Mouse (Mus musculus) megakaryocyte-erythroid progenitor cell, adult 5-6 weeks (primary cell): ENCODE measurements around the gene Slco2a1. TPM values are rescaled to one million over a fixed set of nuclear protein-coding genes. Genes with fewer than 3 reads are reported as not detected.

Experiments
- ATAC-seq: replicated peaks from 2 replicates; pipeline ENCODE4 v1.8.0; 2016; ENCODE audit warnings: mild to moderate bottlenecking, inconsistent platforms; ENCODE audit not compliant: severe bottlenecking, poor library complexity, low FRiP score, low TSS enrichment
- total RNA-seq, 2 experiments: library from RNA; stranded (forward) in 1 of 2; stranded (reverse) in 1 of 2; fragments of 200-1000, 215-1000 nt in 1 of 2; fragments of >200 nt in 1 of 2; fragmentation: Nextera tagmentation in 1 of 2; gene quantifications; 2 replicates each; pipeline ENCODE4 v1.2.3; 2014 to 2017

The Slco2a1 gene
- total RNA-seq, 2 experiments from 2014 or later: not detected

GRCm38 (mm10) chr9:103072926-103073515 is 84.5 kb downstream of the Slco2a1 start:
- no peak for ATAC-seq

GRCm38 (mm10) chr9:103076836-103077531 is 88.5 kb downstream of the Slco2a1 start:
- ATAC-seq: no peak

DNA sequence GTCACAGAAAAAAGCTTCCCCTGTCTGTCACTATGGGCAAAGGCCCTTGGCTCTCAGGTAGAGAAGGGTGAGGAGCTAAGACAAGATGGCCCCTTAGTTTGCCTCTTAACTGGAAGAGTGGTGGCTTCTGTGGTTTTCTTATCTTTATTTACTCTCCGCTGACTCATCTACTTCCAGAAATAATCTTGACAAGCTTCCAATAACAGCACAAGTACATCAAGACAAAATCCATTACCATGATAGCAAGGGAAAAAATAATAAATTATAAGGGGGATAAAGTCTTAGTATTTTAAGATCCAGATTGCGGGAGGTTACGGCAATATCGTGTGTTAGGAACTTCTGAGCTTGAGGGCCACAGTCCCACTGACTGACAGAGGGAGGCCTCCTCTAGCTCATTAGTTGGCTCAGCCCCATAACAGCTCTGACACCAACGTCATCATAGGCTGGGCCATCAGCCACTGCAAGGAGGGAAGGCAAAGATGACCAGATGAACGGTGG is 89.7 kb downstream of the Slco2a1 start:
- ATAC-seq: peak; percentile 56; the same call in 1 of the 2 replicates

DNA sequence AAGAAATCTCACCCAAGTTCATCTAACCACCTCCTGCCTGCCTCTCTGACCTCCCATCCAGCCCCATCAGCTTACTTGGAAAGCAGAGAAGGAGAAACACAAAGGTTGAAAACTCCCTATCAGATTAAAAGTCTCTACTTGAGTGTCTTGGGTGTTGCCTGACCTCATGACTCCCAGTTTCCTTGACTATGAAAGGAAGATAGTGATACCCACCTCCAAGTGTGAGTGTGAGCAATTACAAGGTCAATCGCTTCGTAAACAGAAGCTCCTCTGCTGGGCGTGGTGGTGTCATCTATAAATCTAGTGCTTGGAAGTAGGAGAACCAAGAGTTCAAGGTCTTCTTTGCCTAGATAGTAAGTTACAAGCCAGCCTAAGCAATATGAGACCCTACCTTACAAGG is 91.7 kb downstream of the Slco2a1 start:
- no peak for ATAC-seq

DNA sequence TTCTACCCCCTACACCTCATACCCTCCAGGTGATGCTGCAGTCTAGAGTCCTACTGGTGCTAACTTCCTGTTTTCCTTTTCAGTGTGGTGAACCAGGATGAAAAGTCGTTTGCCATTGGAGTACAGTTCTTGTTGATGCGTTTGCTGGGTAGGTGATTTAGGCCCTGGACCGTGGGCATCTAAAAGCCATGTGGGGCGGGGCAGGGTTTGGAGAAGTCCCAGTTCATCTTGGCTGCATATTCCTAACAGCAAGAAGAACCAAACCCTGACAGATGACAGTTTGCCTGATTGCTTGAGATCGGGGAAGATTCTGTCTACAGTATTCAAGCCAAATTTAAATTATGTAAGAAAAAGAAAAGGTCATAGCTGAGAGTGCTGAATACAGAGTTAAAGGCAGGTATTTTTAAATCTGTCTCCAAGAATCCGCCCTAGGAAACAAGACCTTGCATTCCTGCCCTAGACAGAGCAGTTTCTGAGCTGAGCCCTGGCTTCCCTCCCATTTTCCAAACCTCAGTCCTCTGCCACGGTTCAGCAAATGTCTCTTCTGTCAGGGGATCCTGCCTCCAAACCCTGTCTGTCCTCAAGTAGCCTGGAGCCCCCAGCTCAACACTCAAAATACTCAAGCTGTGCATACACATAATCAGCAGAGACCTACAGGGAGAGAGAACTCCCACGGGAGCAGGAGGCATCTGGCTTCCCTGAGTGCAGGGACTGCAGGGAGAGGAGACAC is 93.9 kb downstream of the Slco2a1 start:
- ATAC-seq: no peak

DNA sequence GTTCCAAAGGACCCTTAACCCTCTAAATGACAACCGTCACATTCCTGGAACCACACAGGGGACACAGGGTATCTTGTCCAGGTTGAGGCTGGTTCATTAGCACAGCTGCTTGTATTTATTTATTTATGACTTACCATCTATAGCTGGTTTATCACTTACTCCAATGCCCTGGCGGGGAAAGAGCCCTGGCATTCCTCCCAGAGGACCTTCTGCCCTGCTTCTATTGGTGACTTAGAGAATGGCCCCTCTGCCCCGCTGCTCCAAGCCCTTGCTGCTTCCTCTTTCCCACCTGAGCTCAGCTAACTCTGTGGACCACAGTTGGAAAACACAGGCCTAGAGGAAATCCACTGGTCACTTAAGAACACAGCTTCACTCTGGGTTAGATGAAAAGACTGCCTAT is 94.9 kb downstream of the Slco2a1 start:
- ATAC-seq: no peak

- no peak for ATAC-seq
Observed at GRCm38 (mm10) chr9:103086736-103087135, 98.2 kb downstream of the Slco2a1 start.

DNA sequence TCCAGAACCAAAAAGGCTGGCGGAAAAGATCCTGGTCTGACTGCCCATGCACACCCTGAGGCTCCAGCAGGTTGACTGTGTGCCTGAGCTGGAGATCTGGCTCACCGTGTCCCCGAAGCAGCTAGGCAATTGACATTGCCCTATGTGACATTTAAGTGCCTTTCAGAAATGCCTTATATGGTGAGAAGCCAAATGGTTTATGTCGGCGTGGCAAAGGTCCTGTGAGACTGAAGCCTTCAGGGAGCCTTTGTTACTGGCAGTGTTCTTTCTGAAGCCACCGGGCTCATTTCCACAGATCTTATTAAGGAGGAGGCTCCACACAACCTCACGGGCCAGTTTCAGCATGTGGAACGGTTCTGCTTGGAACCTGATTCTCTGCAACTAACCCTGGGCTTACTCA is 98.8 kb downstream of the Slco2a1 start:
- ATAC-seq: no peak

- no peak for ATAC-seq
Observed at GRCm38 (mm10) chr9:103088661-103089060, 100.1 kb downstream of the Slco2a1 start.

DNA sequence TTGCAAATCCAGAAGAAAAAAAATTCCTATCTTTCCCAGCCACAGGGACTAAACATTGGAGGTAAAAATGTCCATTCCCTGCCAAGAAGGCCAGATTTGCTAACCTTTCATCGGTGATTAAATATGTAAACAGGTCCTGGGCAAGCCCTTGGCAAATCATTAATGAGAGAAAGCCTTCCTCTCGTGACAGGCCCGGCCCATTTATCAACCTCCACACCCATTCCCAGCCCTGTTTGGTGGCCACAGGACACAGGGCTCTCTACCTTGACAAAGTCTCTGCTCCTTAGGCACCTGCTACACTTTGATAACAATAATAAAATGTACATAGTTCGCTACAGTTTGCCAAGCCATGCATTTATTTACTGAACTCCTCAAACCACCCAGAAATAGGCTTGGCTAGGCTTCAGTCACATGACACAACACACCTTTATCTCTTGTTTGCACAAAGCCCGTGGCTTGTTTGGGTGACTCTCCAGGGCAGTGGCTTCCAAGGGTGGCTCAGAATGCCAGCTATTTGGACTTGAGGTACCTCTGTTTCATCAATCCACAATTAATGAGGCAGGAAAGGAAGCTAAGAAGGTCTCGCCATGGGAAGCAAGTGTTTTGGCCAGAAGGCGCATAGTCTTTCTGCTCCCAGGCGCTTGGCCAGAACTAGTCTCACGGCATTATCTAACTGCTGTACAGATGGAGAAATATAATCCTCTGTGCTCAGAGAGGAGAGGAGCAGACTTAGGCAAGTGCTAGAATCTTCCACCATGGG is 101.8 kb downstream of the Slco2a1 start:
- peak; percentile 88 for ATAC-seq

GRCm38 (mm10) chr9:103091039-103091883 is 102.7 kb downstream of the Slco2a1 start:
- ATAC-seq: no peak

GRCm38 (mm10) chr9:103092248-103092647 is 103.7 kb downstream of the Slco2a1 start:
- peak; percentile 86 for ATAC-seq

GRCm38 (mm10) chr9:103093681-103094080 is 105.2 kb downstream of the Slco2a1 start:
- no peak for ATAC-seq

DNA sequence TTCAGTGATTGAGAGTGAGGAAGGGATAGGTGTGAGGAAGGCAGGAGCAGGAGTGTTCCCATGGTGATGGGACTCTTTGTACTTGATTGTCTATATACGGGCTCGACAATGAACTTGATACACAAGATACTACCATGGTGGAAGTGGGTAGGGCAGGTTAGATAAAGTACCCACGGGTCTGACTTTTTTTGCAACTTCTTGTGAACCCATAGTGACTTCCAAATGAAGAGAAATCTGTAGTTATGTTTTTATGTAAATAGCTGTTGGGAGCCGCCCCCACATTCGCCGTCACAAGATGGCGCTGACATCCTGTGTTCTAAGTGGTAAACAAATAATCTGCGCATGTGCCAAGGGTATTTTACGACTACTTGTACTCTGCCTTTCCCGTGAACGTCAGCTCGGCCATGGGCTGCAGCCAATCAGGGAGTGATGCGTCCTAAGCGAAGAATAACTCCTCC is 119.9 kb downstream of the Slco2a1 start:
- peak; percentile 63; the same call in 1 of the 2 replicates for ATAC-seq

DNA sequence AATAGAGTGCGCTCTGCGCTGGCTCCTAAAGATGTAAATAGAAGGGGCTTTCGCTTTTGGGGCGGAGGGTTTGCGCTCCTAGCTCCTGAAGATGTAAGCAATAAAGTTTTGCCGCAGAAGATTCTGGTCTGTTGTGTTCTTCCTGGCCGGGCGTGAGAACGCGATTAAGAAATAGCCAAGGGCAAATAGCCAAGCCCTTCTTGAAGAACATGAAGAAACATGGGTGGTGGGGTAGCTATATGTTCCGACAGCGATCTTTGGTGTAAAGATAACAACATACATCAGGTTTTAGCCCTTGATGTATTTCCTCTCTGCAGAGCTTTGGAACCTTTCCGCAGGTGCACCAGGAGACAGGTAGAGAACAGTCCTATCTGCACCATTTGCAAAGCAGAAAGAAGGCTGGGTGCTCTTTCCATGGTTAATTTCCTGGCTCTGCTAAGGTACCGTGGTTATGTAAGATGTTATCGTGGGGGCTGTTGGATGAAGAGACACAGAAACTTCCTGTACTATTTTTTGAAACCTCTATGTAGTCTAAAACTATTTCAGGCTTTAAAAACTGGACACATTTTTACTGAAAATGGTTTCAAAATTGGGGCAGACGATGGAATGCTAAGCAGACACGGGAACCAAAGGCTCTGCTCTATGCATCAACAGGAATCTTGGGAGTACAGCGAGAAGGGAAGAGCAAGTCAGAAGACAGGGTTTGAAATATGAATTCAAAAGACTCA is 120.6 kb downstream of the Slco2a1 start:
- no peak for ATAC-seq

DNA sequence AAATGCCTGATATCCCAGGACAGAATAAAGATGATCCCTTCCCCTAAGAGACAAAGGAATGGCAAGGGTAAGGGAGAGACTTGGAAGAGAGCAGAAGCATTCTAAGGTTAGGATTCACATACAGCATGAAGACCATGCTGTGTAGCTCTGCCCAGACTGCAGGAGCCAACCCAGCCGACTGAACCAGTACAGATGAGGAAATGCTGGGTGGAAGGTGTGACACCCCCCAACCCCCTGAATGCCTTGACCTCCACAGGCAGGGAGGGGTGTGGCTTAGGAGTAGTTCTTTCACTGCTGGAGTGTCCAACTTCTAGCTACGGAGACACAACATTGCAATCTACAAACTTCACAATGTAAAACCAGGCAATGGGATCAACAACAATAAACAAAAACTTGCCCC is 121.4 kb downstream of the Slco2a1 start:
- no peak for ATAC-seq

DNA sequence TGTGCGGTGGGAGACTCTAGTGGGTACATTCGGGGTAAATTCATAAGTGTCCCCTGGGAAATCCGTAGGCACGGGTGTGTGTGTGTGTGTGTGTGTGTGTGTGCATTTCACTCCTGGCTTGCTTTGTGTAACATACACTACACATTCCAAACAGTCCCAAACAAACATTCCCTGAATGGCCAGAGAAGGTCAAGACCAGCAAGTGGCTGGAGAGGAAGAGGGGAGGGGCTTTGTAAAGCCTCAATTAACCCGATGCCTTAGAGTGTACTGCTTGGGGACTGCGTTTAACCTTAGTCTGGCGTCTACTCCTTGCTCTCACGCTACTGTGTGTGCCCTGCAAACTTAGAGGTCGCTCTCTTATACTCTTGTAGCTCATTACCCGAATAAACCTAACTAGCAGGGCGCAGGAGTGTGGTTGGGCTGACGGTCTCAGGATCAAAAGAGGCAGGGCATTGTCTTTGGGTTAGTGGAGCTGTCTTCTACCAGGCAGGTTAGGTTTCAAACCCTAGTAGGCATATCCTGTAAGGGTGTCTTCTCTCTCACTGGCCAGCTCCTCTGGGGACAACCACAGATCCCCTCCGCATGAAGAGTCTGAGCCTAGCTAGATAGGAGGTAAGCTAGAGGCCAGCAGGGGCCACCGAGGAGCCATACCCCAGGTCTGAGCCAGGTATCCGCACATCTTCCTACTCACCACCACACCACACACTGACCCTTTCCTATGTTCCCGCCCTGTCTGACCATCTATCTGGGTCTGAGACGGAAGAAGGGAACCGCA is 122.4 kb downstream of the Slco2a1 start:
- ATAC-seq: 0 out of 2 replicates have a peak, but pooled peaks have one; percentile 19
